Mouse (Mus musculus) embryonic fibroblast, embryonic 13.5 days (primary cell): ENCODE measurements at regions not wholly inside any gene's neighbourhood (a gene's known extent, or its start where the extent isn't known, plus 50 kb on each side); places are given as distances from the start of the nearest gene placed in this dataset.

ENCODE experiments used
- CTCF ChIP-seq: IDR thresholded peaks from 2 replicates; pipeline ENCODE4 v1.5.1; 2011; ENCODE audit warnings: mild to moderate bottlenecking, control low read depth, low read length, moderate library complexity, borderline replicate concordance; ENCODE audit not compliant: insufficient read depth
- POLR2A ChIP-seq: IDR thresholded peaks from 2 replicates; pipeline ENCODE4 v1.6.1; 2011; ENCODE audit warnings: low read depth, mild to moderate bottlenecking, control low read depth, low read length, moderate library complexity

- TF ChIP-seq CTCF (no peak), POLR2A (no peak)
Measured at GRCm38 (mm10) chr7:67877587-67877986, 75.0 kb upstream of the Igf1r start.
